Mouse (Mus musculus) midbrain, embryonic 12.5 days (tissue): Measurements from ENCODE around the gene Inpp5a. TPM values are rescaled to one million over a fixed set of nuclear protein-coding genes. Genes with fewer than 3 reads are reported as not detected.

Source experiments
- ATAC-seq: fragments of 200-750 bp; cut with Nextera tagmentation; 2 replicates; pipeline ENCODE4 v1.8.0; 2017; ENCODE audit warnings: low read depth, moderate TSS enrichment, moderate library complexity; ENCODE audit not compliant: low FRiP score
- H3K27ac ChIP-seq: fragments of 300-500 bp; sonication (generic); replicated peaks from 2 replicates; pipeline ENCODE4 v1.5.1; 2016; ENCODE audit warnings: mild to moderate bottlenecking
- H3K27me3 ChIP-seq: fragments of 300-500 bp; sonication (generic); 2 replicates; pipeline ENCODE4 v1.6.1; 2016; ENCODE audit warnings: mild to moderate bottlenecking
- H3K36me3 ChIP-seq: fragments of 300-500 bp; sonication (generic); 2 replicates; pipeline ENCODE4 v1.6.1; 2016
- H3K4me1 ChIP-seq: fragments of 300-500 bp; sonication (generic); 2 replicates; pipeline ENCODE4 v1.6.1; 2016
- H3K4me2 ChIP-seq: fragments of 300-500 bp; sonication (generic); replicated peaks from 2 replicates; pipeline ENCODE4 v1.6.1; 2016; ENCODE audit warnings: mild to moderate bottlenecking, moderate library complexity
- H3K4me3 ChIP-seq: fragments of 300-500 bp; sonication (generic); 2 replicates; pipeline ENCODE4 v1.5.1; 2016; ENCODE audit warnings: mild to moderate bottlenecking
- H3K9ac ChIP-seq: fragments of 300-500 bp; sonication (generic); replicated peaks from 2 replicates; pipeline ENCODE4 v1.6.1; 2016; ENCODE audit warnings: mild to moderate bottlenecking, moderate library complexity
- H3K9me3 ChIP-seq: fragments of 300-500 bp; sonication (generic); 2 replicates; pipeline ENCODE4 v1.6.1; 2016; ENCODE audit warnings: mild to moderate bottlenecking
- WGBS: fragments of 180-500 bp; shearing (Covaris S2); methylation state at CpG from one replicate; pipeline ENCODE4 v1.1.7; 2016; 5-methylcytosine and 5-hydroxymethylcytosine counted together
- polyA plus RNA-seq: library from polyadenylated mRNA; unstranded; fragments of >200 nt; fragmentation: Nextera tagmentation; extraction: Ambion mirVana; gene quantifications from 2 replicates; pipeline ENCODE4 v1.2.1, GENCODE M21; 2016

Gene Inpp5a
- polyA plus RNA-seq, 1 experiment from 2014 or later: 24.8 TPM

DNA sequence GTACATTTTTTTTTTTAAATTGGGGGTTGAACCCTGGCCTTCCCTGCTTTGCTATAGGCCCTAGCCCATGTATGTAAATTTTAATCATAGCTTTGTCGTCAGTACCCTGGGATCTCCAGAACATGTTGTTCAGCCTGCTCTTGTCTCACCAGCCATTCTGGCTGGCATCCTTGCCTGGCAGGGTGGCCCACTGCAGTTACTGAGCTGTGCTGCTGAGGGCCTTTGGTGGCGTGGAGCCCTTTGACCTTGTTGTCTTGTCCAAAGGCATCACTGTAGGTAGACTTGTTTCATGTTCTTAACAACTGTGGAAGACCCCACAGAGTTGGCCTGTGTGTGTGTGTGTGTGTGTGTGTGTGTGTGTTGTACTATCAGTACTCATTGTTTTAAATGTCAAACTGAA lies 3.2 kb downstream of the Inpp5a start:
- no peaks in the 10 kb centered on the region for H3K9me3 ChIP-seq
- no peak overlapping the region for H3K4me3 ChIP-seq
- H3K27ac ChIP-seq: no peak overlapping the region
- H3K4me2 ChIP-seq: no peak overlapping the region
- WGBS: 75% methylated on average over 2 of the region's 2 CpGs
- no peak overlapping the region for H3K9ac ChIP-seq
- H3K4me1 ChIP-seq: peaks cover 19% of the 10 kb centered on the region
- ATAC-seq: no peak
- H3K36me3 ChIP-seq: no peaks in the 10 kb centered on the region
- H3K27me3 ChIP-seq: no peaks in the 10 kb centered on the region

GRCm38 (mm10) chr7:139392691-139393235 lies 3.9 kb downstream of the Inpp5a start:
- Histone ChIP-seq H3K9ac (no peak overlapping the region), H3K9me3 (no peaks in the 10 kb centered on the region), H3K4me3 (no peak overlapping the region), H3K4me1 (peaks cover 25% of the 10 kb centered on the region), H3K27me3 (no peaks in the 10 kb centered on the region), H3K27ac (no peak overlapping the region), H3K36me3 (no peaks in the 10 kb centered on the region), H3K4me2 (no peak overlapping the region)
- ATAC-seq: no peak
- WGBS: 90% methylated on average over 6 of the region's 6 CpGs

DNA sequence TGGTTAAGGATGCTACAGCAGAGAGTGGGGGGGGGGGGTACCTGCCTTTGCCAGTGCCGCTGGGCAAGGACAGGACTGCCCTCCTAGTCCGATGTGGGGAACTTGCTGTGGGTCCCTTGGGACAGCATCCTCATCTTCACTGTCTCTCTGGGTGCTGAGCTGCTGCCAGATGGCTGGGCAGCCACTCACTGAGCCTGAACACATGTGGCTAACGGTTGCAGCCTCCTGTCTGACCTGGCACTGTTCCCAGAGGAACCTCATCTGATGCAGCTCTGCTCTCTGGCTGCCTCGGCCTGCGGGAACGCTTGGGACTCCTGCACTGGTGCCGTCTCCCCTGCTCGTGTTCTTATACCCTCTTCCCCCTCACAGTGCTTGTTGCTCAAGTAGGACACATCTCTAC lies 8.6 kb downstream of the Inpp5a start:
- Histone ChIP-seq H3K36me3 (no peaks in the 10 kb centered on the region), H3K4me2 (no peak overlapping the region), H3K27me3 (no peaks in the 10 kb centered on the region), H3K27ac (no peak overlapping the region), H3K4me3 (no peak overlapping the region), H3K9me3 (no peaks in the 10 kb centered on the region), H3K9ac (no peak overlapping the region), H3K4me1 (peaks cover 19% of the 10 kb centered on the region; the same call in 1 of the 2 replicates)
- ATAC-seq: no peak
- 83% methylated on average over 8 of the region's 8 CpGs for WGBS

DNA sequence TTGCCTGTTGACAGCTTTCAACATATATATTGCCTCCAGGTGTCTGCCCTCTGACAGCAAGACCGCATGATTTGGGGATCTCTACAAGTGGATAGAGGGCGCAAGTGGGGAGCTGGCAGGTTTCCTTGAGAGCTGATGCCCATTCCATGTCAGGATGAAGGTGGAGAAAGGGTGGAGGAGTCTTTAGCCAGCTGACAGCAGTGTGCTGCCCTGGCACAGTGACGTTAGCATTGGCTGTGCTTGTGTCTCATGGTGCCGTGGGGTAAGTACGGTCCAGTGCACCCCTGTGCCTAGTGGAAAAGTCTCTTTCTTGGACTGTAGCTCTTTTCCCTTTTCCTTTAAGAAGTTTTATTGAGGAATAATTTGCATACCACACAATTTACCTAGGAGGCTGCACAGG lies 9.2 kb downstream of the Inpp5a start:
- Histone ChIP-seq H3K36me3 (no peaks in the 10 kb centered on the region), H3K4me3 (no peak overlapping the region), H3K4me1 (peaks cover 19% of the 10 kb centered on the region; the same call in 1 of the 2 replicates), H3K27me3 (no peaks in the 10 kb centered on the region), H3K27ac (no peak overlapping the region), H3K4me2 (no peak overlapping the region), H3K9ac (no peak overlapping the region), H3K9me3 (no peaks in the 10 kb centered on the region)
- no peak for ATAC-seq
- WGBS: 90% methylated on average over 5 of the region's 5 CpGs

DNA sequence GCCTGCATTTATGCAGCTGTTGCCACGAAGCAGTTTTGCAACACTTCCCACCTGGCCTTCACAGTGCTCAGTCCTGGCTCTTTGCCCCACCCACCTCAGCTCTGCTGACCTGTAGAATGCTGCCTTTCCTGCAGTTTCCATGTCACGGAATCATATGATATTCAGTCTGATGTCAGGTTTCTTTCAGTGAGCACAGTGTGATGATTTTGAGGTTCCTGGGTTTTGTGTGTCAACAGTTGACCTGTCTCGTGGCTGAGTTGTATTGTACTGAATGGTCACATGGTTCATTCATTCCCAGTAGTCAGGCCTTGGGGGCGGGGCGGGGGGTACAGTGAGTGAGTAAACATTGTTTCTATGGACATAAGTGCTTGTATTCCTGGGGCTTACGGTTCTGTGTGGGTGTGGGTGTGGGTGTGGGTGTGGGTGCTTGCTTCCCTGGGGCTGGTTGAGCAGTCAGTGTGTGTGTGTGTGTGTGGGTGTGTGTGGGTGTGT lies 9.7 kb downstream of the Inpp5a start:
- H3K4me2 ChIP-seq: no peak overlapping the region
- H3K36me3 ChIP-seq: no peaks in the 10 kb centered on the region
- WGBS: 76% methylated on average over 6 of the region's 6 CpGs
- no peak overlapping the region for H3K9ac ChIP-seq
- no peak overlapping the region for H3K27ac ChIP-seq
- no peaks in the 10 kb centered on the region for H3K9me3 ChIP-seq
- H3K4me3 ChIP-seq: no peak overlapping the region
- no peaks in the 10 kb centered on the region for H3K27me3 ChIP-seq
- ATAC-seq: no peak
- H3K4me1 ChIP-seq: peaks cover 19% of the 10 kb centered on the region; the same call in 1 of the 2 replicates

GRCm38 (mm10) chr7:139399572-139399971 lies 10.7 kb downstream of the Inpp5a start:
- no peak overlapping the region for H3K4me2 ChIP-seq
- H3K4me1 ChIP-seq: peaks cover 19% of the 10 kb centered on the region; the same call in 1 of the 2 replicates
- WGBS: 87% methylated on average over 4 of the region's 4 CpGs
- no peaks in the 10 kb centered on the region for H3K9me3 ChIP-seq
- no peak overlapping the region for H3K27ac ChIP-seq
- ATAC-seq: no peak
- no peak overlapping the region for H3K9ac ChIP-seq
- no peaks in the 10 kb centered on the region for H3K27me3 ChIP-seq
- H3K4me3 ChIP-seq: no peak overlapping the region
- no peaks in the 10 kb centered on the region for H3K36me3 ChIP-seq

GRCm38 (mm10) chr7:139399977-139400685 lies 11.2 kb downstream of the Inpp5a start:
- no peak for ATAC-seq
- no peak overlapping the region for H3K9ac ChIP-seq
- H3K4me1 ChIP-seq: peaks cover 19% of the 10 kb centered on the region; the same call in 1 of the 2 replicates
- H3K4me2 ChIP-seq: no peak overlapping the region
- H3K36me3 ChIP-seq: no peaks in the 10 kb centered on the region
- H3K9me3 ChIP-seq: no peaks in the 10 kb centered on the region
- H3K27ac ChIP-seq: no peak overlapping the region
- no peak overlapping the region for H3K4me3 ChIP-seq
- WGBS: 95% methylated on average over 11 of the region's 11 CpGs
- no peaks in the 10 kb centered on the region for H3K27me3 ChIP-seq

DNA sequence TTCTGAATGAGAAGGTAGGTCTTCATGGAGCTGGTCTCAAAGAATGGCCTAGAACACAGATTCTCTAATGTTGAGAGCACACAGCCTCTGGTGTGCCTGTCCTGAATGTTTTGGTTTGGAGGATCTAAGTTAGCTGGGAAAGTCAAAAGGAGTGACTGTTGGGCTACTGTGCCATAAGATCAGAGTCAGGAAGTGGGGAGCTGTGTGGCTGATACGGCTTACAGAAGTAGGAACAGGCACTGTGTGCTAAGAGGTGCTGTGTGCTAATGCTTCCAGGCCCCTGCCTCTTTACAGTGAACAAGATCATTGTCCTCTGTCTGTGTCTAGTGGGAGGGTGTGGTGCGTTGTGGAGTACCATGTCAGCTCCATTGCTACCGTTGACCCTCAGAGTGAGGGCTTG lies 12.0 kb downstream of the Inpp5a start:
- no peaks in the 10 kb centered on the region for H3K27me3 ChIP-seq
- H3K4me2 ChIP-seq: no peak overlapping the region
- no peak overlapping the region for H3K9ac ChIP-seq
- H3K4me1 ChIP-seq: peaks cover 19% of the 10 kb centered on the region; the same call in 1 of the 2 replicates
- H3K27ac ChIP-seq: no peak overlapping the region
- 91% methylated on average over 3 of the region's 3 CpGs for WGBS
- H3K9me3 ChIP-seq: no peaks in the 10 kb centered on the region
- H3K36me3 ChIP-seq: no peaks in the 10 kb centered on the region
- no peak for ATAC-seq
- H3K4me3 ChIP-seq: no peak overlapping the region

- Histone ChIP-seq H3K27ac (no peak overlapping the region), H3K9ac (no peak overlapping the region), H3K4me2 (no peak overlapping the region), H3K27me3 (no peaks in the 10 kb centered on the region), H3K4me1 (peaks cover 19% of the 10 kb centered on the region; the same call in 1 of the 2 replicates), H3K36me3 (no peaks in the 10 kb centered on the region), H3K4me3 (no peak overlapping the region), H3K9me3 (no peaks in the 10 kb centered on the region)
- ATAC-seq: no peak
- WGBS: 85% methylated on average over 8 of the region's 8 CpGs
Observed at GRCm38 (mm10) chr7:139401791-139402190, 12.9 kb downstream of the Inpp5a start.

DNA sequence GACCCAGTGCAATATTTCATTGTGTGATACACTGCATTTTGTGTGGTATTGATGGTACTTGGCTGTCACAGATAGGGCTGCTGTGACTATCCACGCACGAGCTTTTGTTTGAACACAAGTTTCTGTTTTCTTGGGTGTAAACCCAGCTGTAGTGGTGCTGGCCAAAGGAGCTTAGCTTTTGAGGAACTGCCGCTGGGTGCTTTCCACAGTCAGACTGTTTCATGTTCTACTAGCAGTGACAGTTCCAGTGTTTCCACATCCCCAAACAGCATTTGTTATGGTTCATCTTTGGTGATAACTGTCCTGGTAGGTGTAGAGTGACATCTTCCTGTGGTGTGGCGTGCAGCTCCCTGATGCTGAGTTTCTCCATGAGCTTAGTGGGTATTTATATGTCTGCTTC lies 13.8 kb downstream of the Inpp5a start:
- Histone ChIP-seq H3K4me3 (no peak overlapping the region), H3K9me3 (no peaks in the 10 kb centered on the region), H3K36me3 (no peaks in the 10 kb centered on the region), H3K4me2 (no peak overlapping the region), H3K27ac (no peak overlapping the region), H3K4me1 (0 out of 2 replicates have a peak, but pooled peaks cover 14% of the 10 kb centered on the region), H3K9ac (no peak overlapping the region), H3K27me3 (no peaks in the 10 kb centered on the region)
- 94% methylated on average over 4 of the region's 4 CpGs for WGBS
- ATAC-seq: no peak

DNA sequence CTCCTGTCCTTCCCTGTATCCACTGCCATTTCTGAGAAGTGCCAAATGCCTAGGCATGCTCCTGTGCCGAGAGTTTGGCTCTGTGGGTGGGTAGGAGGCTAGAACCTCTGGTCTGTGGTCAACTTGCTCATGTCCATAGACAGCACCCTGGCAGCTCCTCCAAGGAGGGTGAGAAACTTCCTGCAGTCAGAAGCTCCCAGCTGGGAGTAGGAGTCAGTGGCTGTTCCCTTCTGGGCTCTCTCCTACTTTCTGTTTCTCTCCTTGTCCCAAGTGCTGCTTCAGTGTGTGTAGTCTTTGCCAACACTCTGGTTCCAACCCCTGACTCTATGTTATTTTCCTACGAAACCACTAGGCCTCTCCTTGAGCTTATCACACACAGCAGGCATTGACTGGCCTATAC lies 17.7 kb downstream of the Inpp5a start:
- Histone ChIP-seq H3K4me3 (no peak overlapping the region), H3K4me2 (no peak overlapping the region), H3K9me3 (no peaks in the 10 kb centered on the region), H3K27ac (no peak overlapping the region), H3K9ac (no peak overlapping the region), H3K4me1 (no peaks in the 10 kb centered on the region), H3K27me3 (no peaks in the 10 kb centered on the region), H3K36me3 (no peaks in the 10 kb centered on the region)
- ATAC-seq: no peak
- 87% methylated on average over 2 of the region's 2 CpGs for WGBS

DNA sequence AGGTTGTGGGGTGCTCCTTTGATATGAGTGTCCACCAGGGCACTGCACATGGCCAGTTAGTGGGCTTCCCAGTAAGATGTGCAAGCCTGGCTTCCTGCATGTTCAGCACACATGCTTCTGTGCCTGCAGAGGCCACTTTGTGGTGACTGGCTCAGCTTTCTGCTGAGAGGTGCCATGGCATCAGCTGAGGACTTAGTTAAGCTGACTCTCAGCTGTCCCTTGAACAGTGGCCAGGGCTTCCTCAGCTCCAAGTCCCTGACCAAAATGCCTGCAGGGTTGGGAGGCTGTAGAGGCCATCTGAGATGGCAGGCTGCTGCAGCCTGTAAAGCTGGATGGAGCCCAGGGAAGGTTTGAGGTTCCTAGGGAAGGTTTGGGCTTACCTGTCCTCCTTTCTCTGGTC lies 19.1 kb downstream of the Inpp5a start:
- no peak overlapping the region for H3K27ac ChIP-seq
- H3K9me3 ChIP-seq: no peaks in the 10 kb centered on the region
- H3K36me3 ChIP-seq: no peaks in the 10 kb centered on the region
- H3K9ac ChIP-seq: no peak overlapping the region
- H3K27me3 ChIP-seq: no peaks in the 10 kb centered on the region
- no peak overlapping the region for H3K4me2 ChIP-seq
- no peaks in the 10 kb centered on the region for H3K4me1 ChIP-seq
- ATAC-seq: no peak
- H3K4me3 ChIP-seq: no peak overlapping the region
